Mouse (Mus musculus) adrenal gland, adult (tissue): ENCODE data around the gene Tnfaip8l2.
"Not testable (repeated sequence)": the region's sequence is repeated elsewhere in the genome, so short reads cannot be mapped to it uniquely, and the experiment has no call there.

ENCODE experiments used
- DNase-seq, 2 experiments: peaks; one replicate each; pipeline ENCODE4 v3.0.0; 2022 to 2023; ENCODE audit warnings: low spot score in 1 of 2; ENCODE audit not compliant: inconsistent age in 2 of 2

Tnfaip8l2 gene

DNA sequence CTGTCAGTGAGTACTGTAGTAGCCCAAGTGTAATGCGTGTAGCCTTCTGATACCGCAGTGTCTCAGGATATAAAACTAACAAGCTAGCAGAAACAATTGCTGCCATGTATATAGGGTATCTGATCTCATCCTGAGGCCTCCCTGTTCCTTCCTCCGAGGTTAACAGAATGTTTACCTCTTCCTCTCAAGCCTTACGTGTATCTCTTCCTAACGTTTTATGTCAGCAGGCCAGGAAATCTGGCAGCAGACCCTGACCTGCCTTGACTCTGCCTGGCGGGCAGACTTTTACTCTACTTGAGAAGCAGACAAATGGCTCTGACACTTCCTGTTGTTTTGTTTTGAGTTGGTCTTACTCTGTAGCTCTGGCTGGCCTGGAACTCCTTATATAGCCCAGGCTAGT, 20.6 kb downstream of the Tnfaip8l2 start:
- DNase-seq, result no peak

DNA sequence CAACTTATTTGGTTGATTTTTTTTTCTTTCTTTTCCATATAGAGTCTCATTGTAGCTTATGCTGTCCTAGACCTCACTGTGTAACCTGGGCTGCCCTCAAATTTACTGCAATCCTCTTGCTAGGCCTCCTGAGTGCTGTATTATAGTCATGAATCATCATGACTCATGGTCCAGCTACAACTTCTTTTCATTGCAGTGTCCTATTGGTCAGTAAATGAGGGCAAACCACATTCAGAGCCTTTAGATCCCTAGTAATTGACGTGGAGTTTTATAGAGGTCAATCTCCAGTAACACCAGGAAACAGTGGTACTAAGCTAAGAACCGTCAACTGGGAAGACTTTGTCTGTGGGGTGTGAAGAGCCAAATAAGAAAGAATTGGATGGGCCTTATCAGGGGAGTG, 24.4 kb downstream of the Tnfaip8l2 start:
- DNase-seq, result peak in 1 of 2 experiments; percentile 68

DNA sequence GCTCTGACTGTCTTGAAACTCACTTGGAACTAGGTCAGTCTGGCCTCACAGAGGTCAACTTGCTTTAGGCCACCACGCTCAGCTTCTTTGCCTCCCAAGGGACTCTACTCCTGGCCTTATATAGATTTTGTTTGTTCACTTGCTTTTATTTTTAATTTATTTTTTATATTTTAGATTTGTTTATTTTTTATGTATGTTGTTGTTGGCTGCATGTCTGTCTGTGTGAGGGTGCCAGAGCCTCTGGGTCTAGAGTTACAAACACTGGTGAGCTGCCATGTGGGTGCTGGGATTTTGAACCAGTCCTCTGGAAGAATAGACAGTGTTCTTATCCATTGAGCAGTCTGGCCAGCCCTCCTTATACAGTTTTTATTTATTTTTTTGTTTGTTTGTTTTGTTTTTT, 29.4 kb downstream of the Tnfaip8l2 start:
- DNase-seq, result no peak

DNA sequence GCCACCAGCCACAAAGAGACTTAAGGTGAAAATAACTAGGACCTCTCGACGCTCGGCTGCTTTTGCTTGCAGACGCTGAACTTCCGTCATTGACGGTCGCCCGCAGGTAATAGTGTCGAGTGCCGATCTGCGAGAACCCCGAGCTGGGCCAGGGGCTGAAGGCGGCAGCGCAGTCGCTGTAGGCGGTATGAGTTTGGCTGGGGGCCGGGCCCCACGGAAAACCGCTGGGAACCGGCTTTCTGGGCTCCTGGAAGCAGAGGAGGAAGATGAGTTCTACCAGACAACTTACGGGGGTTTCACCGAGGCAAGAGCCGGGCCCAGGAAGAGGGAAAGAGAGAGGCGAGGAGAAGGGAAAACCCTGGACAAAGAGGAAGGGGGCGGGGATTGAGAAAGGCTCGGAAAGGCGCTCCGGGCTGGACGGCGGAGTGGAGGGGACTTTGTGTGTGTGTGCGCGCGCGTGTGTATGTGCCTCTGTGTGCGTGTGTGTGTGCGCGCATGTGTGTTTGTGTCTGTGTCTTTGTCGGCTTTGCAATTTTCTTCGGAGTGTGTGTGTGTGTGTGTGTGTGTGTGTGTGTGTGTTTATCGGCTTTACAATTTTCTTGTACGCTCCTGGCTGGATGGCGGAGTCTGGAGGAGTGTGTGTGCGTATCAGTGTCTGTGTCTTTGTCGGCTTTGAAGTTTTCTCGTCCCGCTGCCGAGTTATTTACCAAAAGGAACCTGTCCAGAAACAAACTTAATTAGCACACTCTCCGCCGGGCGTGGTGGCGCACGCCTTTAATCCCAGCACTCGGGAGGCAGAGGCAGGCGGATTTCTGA, 31.0 kb downstream of the Tnfaip8l2 start, which contains the start of gene Vps72:
Gene Vps72, plus strand, starts transcription at position 112 of the 816 bp plus-strand sequence.
- peak; percentile 92 to 98 for DNase-seq

DNA sequence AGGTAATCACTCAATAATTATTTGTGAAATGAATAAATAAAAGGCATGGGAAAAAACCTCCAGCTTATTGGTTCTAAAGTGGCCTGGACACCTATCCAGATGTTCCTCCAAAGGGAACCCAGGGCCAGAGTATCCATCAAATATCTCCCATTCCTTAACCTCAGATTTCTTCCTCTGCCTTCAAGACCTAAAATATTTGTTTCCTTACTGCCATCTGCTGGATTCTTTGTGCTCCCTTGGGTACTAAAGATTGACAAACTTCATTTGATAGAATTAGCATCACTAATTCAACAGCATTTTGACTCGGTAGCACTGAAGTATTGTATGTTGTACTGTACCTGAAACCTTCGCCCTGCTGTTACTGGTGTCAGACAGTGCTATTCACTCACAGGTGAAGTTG, 34.3 kb downstream of the Tnfaip8l2 start:
- peak in 1 of 2 experiments; percentile 66 for DNase-seq

DNA sequence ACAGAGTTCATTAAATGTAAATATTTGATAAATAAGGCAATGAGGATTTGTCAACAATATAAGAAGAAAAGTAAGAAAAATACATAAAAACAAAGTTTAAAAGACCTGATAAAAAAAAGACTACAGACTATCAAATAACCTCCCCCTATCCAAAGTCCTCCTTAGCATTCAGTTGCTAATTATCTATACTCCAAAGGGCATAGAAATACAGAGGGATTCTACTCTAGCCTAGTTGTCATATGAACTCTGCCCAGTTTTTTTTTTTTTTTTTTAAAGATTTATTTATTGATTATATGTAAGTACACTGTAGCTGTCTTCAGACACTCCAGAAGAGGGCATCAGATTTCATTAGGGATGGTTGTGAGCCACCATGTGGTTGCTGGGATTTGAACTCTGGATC, 34.9 kb downstream of the Tnfaip8l2 start:
- DNase-seq, result not testable (repeated sequence)

DNA sequence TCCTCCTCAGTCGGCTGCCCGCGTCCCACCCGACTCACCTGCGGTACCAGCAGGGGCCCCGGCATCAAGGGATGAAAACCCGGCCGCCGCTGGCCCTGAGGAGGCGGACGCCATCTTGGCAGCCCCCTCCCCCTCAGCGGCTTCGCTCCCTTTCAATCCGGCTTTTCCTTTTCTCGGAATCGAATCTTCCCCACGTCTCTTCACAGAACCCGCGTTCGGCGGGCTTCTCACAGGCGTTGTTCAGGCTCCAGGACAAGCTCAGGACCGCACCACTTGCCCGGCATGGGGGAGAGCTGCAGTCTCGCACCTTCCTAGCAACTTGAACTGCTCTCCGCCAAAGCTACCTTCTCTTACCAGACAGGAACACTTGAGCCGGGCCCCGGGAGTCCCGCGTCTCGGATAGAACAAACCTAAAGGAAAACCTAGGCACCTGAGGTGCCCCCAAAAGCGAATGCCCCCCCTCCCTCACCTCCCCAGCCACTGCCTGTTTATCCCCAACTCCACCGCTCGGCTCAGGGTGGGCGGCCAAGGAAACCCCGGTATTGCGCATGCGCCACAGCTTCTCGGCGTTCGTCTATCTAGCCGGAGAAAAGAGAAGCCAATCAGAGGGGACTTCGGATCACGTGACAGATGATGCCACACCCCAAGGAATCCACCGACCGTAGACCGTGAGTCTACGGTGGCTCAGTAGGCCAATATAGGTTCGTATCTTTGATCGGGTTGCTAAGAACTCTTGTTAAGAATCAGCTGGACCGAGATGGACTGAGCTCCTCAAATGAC, 35.6 kb downstream of the Tnfaip8l2 start, which contains the start of gene Pip5k1a:
Gene Pip5k1a, minus strand, starts transcription at position 593 of the 780 bp plus-strand sequence.
- DNase-seq, result peak; percentile 97 to 98

DNA sequence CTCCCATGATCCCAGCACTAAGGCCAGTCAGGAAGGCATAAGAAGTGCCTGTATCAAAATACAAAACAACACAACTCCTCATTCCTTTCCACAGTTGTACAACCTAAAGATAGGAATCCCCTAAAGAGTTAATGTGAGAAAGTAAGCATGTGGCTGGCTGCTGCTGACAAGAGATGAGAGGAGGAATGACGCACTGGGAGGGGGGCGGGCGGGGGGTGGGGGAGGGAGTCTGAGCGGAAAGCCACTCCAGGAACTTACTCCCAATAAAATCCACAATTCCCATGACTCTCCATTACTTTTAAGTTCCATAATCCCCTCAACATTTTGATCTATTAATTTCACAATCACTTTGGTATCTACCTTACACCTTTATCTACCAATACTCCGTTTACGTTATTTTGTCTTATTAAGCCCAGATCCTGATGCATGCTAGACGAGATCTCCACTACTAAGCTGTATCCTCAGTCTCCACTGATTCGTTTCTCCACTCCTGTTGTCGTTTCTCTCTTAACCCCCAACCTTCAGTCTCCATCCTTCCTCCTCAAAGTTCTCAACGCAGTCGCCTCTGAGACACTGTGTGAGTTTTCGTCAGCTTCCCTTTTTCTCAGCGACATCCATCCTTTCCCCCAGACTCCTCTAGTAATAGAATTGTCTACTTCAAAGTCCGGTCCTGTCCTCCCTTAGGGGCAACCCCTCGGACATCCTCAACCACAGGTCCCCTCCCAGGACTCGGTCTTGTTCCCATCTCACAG, 36.4 kb downstream of the Tnfaip8l2 start:
- DNase-seq, result peak in 1 of 2 experiments; percentile 64

DNA sequence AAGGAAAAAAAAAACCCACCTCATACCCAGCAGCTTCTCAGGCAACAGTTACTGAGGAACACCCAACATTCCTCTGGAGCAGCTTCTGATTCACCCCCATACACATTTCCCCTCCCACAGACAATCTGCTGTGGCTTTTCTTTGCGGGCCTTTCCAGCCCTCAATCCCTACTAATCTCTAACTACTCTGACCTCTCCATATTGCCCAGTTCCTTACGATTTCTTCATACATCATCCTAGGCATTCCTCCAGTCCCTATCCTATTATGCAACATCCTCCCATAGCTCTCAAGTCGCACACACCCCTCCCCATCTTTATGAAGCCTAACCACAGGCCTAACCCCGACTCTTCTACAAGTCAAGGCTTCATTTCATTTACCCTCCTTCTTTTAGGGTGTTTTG, 37.0 kb downstream of the Tnfaip8l2 start:
- DNase-seq, result no peak

DNA sequence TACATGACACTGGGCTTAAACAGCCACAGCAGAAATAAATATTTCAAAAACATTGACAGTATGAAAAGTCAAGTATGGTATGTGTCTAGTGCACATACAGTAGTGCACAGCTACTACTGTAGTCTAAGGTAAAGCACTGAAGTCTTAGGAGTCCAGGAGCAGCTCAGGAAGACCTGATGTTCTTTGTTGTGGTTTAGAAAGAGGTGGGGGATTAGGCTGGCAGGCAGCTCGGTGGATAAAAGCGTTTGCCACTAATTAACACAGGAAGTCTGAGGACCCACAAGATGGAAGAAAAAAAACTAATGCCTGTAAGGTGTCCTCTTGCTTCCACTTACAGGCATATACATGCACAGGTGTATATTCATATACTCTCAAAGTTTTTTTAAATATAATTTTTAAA, 41.3 kb downstream of the Tnfaip8l2 start:
- DNase-seq, result no peak
